Mouse (Mus musculus): ENCODE results near the gene Fga. TPM values are rescaled to one million over a fixed set of nuclear protein-coding genes. Genes with fewer than 3 reads are reported as not detected.

Gene Fga
- not detected in 2 replicates for total RNA-seq (2014; rRNA removed)
- not detected in 2 replicates for polyA plus RNA-seq (2015; fragmentation: Nextera tagmentation; extraction: Ambion mirVana)

- DNase-seq (ENCODE audit: low spot score) (no peak), ATAC-seq (ENCODE audit: low FRiP score) (no peak)
- no peak for TF ChIP-seq CTCF (IDR thresholded peaks at IDR 0.05)
- H3K4me2 ChIP-seq (ENCODE audit: low read depth, low read length, poor library complexity, severe bottlenecking), result no peak within 1 kb of the TSS
- H3K36me3 ChIP-seq (ENCODE audit: insufficient read depth, low read length), result no peaks in the 10 kb centered on the region
- H3K9ac ChIP-seq (replicated peaks; ENCODE audit: low read length, poor library complexity, severe bottlenecking), result no peak within 1 kb of the TSS
- no peaks in the 10 kb centered on the region for H3K27me3 ChIP-seq (ENCODE audit: insufficient read depth, low read length)
- no peaks in the 10 kb centered on the region for H3K4me1 ChIP-seq (ENCODE audit: insufficient read depth, low read length)
- no peaks in the 10 kb centered on the region for H3K9me3 ChIP-seq (ENCODE audit: low read length)
- H3K27ac ChIP-seq (ENCODE audit: low read depth, low read length), result no peak within 1 kb of the TSS
- WGBS, result 78% methylated on average over 9 of the region's 9 CpGs
- H3K4me3 ChIP-seq (ENCODE audit: low read depth, low read length), result no peak within 1 kb of the TSS
These were observed at the start of gene Fga for GRCm38 (mm10) chr3:83025475-83026301. Gene Fga (plus strand): TSS chr3:83026076.

GRCm38 (mm10) chr3:82980818-82981217 is 45.1 kb upstream of the Fga start:
- no peak for TF ChIP-seq CTCF (IDR thresholded peaks at IDR 0.05)
- Histone ChIP-seq H3K9ac (replicated peaks; ENCODE audit: low read length, poor library complexity, severe bottlenecking) (no peak overlapping the region), H3K27ac (ENCODE audit: low read depth, low read length) (no peak overlapping the region), H3K27me3 (ENCODE audit: insufficient read depth, low read length) (no peaks in the 10 kb centered on the region), H3K4me3 (ENCODE audit: low read depth, low read length) (no peak overlapping the region), H3K4me1 (ENCODE audit: insufficient read depth, low read length) (no peaks in the 10 kb centered on the region; the same call in 1 of the 2 replicates), H3K4me2 (ENCODE audit: low read depth, low read length, poor library complexity, severe bottlenecking) (no peak overlapping the region), H3K9me3 (ENCODE audit: low read length) (no peaks in the 10 kb centered on the region), H3K36me3 (ENCODE audit: insufficient read depth, low read length) (no peaks in the 10 kb centered on the region)
- peak; percentile 67 for DNase-seq (ENCODE audit: low spot score)
- ATAC-seq (ENCODE audit: low FRiP score), result no peak
- 74% methylated on average over 6 of the region's 6 CpGs for WGBS

GRCm38 (mm10) chr3:82981861-82982260 is 44.0 kb upstream of the Fga start:
- Histone ChIP-seq H3K4me2 (ENCODE audit: low read depth, low read length, poor library complexity, severe bottlenecking) (no peak overlapping the region), H3K4me3 (ENCODE audit: low read depth, low read length) (no peak overlapping the region), H3K9ac (replicated peaks; ENCODE audit: low read length, poor library complexity, severe bottlenecking) (no peak overlapping the region), H3K9me3 (ENCODE audit: low read length) (no peaks in the 10 kb centered on the region), H3K4me1 (ENCODE audit: insufficient read depth, low read length) (no peaks in the 10 kb centered on the region; the same call in 1 of the 2 replicates), H3K27me3 (ENCODE audit: insufficient read depth, low read length) (no peaks in the 10 kb centered on the region), H3K27ac (ENCODE audit: low read depth, low read length) (no peak overlapping the region), H3K36me3 (ENCODE audit: insufficient read depth, low read length) (no peaks in the 10 kb centered on the region)
- 63% methylated on average over 8 of the region's 8 CpGs for WGBS
- ATAC-seq (ENCODE audit: low FRiP score), result no peak
- DNase-seq (ENCODE audit: low spot score), result peak; percentile 6
- no peak for TF ChIP-seq CTCF (IDR thresholded peaks at IDR 0.05)

GRCm38 (mm10) chr3:82984840-82985239 is 41.0 kb upstream of the Fga start:
- DNase-seq (ENCODE audit: low spot score), result no peak
- Histone ChIP-seq H3K9me3 (ENCODE audit: low read length) (no peaks in the 10 kb centered on the region), H3K27ac (ENCODE audit: low read depth, low read length) (no peak overlapping the region), H3K36me3 (ENCODE audit: insufficient read depth, low read length) (no peaks in the 10 kb centered on the region), H3K9ac (replicated peaks; ENCODE audit: low read length, poor library complexity, severe bottlenecking) (no peak overlapping the region), H3K4me3 (ENCODE audit: low read depth, low read length) (no peak overlapping the region), H3K4me2 (ENCODE audit: low read depth, low read length, poor library complexity, severe bottlenecking) (no peak overlapping the region), H3K4me1 (ENCODE audit: insufficient read depth, low read length) (no peaks in the 10 kb centered on the region; the same call in 1 of the 2 replicates), H3K27me3 (ENCODE audit: insufficient read depth, low read length) (no peaks in the 10 kb centered on the region)
- ATAC-seq (ENCODE audit: low FRiP score), result no peak
- peak; percentile 49 for TF ChIP-seq CTCF (IDR thresholded peaks at IDR 0.05)
- 82% methylated on average over 2 of the region's 2 CpGs for WGBS

- DNase-seq (ENCODE audit: low spot score) (no peak), ATAC-seq (ENCODE audit: low FRiP score) (no peak)
- no peaks in the 10 kb centered on the region for H3K9me3 ChIP-seq (ENCODE audit: low read length)
- H3K27ac ChIP-seq (ENCODE audit: low read depth, low read length), result no peak overlapping the region
- H3K4me1 ChIP-seq (ENCODE audit: insufficient read depth, low read length), result peaks cover 5% of the 10 kb centered on the region; the same call in 1 of the 2 replicates
- no peaks in the 10 kb centered on the region for H3K36me3 ChIP-seq (ENCODE audit: insufficient read depth, low read length)
- H3K27me3 ChIP-seq (ENCODE audit: insufficient read depth, low read length), result 0 out of 2 replicates have a peak, but pooled peaks cover 5% of the 10 kb centered on the region
- TF ChIP-seq CTCF (IDR thresholded peaks at IDR 0.05), result no peak
- no peak overlapping the region for H3K4me3 ChIP-seq (ENCODE audit: low read depth, low read length)
- WGBS, result 86% methylated on average over 12 of the region's 12 CpGs
- no peak overlapping the region for H3K4me2 ChIP-seq (ENCODE audit: low read depth, low read length, poor library complexity, severe bottlenecking)
- no peak overlapping the region for H3K9ac ChIP-seq (replicated peaks; ENCODE audit: low read length, poor library complexity, severe bottlenecking)
These were observed 33.9 kb upstream of the Fga start for GRCm38 (mm10) chr3:82991963-82992362.

GRCm38 (mm10) chr3:82992956-82993355 is 32.9 kb upstream of the Fga start:
- Histone ChIP-seq H3K4me3 (ENCODE audit: low read depth, low read length) (no peak overlapping the region), H3K4me1 (ENCODE audit: insufficient read depth, low read length) (peaks cover 5% of the 10 kb centered on the region; the same call in 1 of the 2 replicates), H3K9me3 (ENCODE audit: low read length) (no peaks in the 10 kb centered on the region), H3K27me3 (ENCODE audit: insufficient read depth, low read length) (0 out of 2 replicates have a peak, but pooled peaks cover 5% of the 10 kb centered on the region), H3K4me2 (ENCODE audit: low read depth, low read length, poor library complexity, severe bottlenecking) (no peak overlapping the region), H3K36me3 (ENCODE audit: insufficient read depth, low read length) (no peaks in the 10 kb centered on the region), H3K27ac (ENCODE audit: low read depth, low read length) (no peak overlapping the region), H3K9ac (replicated peaks; ENCODE audit: low read length, poor library complexity, severe bottlenecking) (no peak overlapping the region)
- DNase-seq (ENCODE audit: low spot score) (no peak), ATAC-seq (ENCODE audit: low FRiP score) (no peak)
- 86% methylated on average over 6 of the region's 6 CpGs for WGBS
- TF ChIP-seq CTCF (IDR thresholded peaks at IDR 0.05), result no peak

Data from midbrain, postnatal 0 days (tissue).